Mouse (Mus musculus) adrenal gland, adult 8-10 months (tissue): Measurements from ENCODE around the gene Tbx15. TPM values are rescaled to one million over a fixed set of nuclear protein-coding genes. Genes with fewer than 3 reads are reported as not detected.

Experiments used
- DNase-seq: peaks from one replicate; pipeline ENCODE4 v3.0.0; 2022
- total RNA-seq, 4 experiments: library from RNA; stranded (reverse); gene quantifications; 2 replicates each; pipeline ENCODE4 v1.2.4; 2022

The Tbx15 gene
- total RNA-seq, 4 experiments from 2014 or later: 0.35 to 1.4 (median 0.45) TPM

- no peak for DNase-seq
These were observed 8.8 kb downstream of the Tbx15 start for GRCm38 (mm10) chr3:99248831-99249550.

DNA sequence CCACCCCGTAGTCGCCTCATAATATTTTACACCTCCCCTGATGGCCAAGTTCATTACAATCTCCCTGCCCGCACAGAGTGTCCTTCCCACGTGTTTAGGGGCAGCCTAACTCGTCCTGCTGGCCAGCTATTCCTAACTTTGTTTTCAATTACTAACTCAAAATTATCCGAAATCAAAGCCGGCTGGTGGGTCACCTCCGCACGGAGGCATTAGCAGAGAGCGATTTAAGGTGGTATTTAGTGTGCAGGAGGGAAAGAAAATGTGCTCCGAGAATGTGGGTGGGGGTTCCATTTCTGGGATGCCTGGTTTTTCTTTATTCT, 9.3 kb downstream of the Tbx15 start:
- DNase-seq: no peak

GRCm38 (mm10) chr3:99249906-99250305, 9.7 kb downstream of the Tbx15 start:
- no peak for DNase-seq

GRCm38 (mm10) chr3:99251271-99252165, 11.3 kb downstream of the Tbx15 start:
- no peak for DNase-seq

DNA sequence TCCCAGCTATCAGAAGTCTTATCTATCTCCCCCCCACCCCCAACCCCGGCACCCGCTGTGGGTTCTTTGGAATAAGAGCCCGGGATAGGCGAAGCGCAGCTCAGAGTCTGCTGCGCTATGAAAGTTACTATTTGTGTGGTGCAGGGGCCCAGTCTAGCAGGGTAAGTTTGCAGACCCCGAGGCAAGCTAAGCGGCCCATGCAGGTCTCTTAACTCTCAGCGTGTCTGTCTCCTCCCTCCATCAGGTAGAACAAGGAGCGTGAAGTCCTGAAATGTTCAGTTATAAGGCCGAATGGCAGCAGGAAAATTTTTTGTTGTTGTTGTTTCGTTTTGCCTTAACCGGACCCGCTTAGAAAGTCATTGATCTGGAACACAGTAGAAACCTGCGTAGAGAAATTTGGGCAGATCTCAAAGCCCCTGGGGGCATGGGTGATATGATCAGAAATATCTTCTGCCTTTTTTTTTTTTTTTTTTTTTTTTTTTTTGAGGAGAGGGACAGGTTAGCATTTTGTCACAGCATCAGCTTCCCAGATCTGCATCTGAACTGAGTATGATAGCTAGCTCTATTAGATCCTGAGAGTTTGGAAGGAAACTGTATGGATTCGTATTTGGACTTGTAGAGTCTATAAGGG, 12.4 kb downstream of the Tbx15 start:
- DNase-seq: no peak

DNA sequence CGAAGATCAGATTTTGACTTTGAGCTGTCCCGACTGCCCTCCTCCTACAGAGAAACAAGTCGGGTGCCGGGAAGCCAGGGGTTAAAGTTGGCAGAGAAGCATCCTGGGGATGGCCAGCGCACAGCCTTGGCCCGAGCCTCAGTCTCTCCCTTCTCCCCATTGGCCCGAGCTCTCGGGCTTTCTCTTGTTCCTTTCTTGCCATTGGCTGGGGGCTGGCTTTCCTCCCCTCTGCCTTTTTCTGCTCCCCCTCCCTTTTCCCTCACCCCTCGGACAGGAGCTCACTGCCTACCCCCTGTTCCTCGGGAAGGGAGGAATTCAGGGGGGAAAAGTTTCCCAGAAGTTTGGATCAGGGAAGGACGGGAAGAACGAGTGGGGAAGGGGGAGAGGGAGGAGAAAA, 12.9 kb downstream of the Tbx15 start:
- no peak for DNase-seq

GRCm38 (mm10) chr3:99253497-99254451, 13.6 kb downstream of the Tbx15 start:
- no peak for DNase-seq

GRCm38 (mm10) chr3:99254559-99255151, 14.5 kb downstream of the Tbx15 start:
- DNase-seq: no peak

DNA sequence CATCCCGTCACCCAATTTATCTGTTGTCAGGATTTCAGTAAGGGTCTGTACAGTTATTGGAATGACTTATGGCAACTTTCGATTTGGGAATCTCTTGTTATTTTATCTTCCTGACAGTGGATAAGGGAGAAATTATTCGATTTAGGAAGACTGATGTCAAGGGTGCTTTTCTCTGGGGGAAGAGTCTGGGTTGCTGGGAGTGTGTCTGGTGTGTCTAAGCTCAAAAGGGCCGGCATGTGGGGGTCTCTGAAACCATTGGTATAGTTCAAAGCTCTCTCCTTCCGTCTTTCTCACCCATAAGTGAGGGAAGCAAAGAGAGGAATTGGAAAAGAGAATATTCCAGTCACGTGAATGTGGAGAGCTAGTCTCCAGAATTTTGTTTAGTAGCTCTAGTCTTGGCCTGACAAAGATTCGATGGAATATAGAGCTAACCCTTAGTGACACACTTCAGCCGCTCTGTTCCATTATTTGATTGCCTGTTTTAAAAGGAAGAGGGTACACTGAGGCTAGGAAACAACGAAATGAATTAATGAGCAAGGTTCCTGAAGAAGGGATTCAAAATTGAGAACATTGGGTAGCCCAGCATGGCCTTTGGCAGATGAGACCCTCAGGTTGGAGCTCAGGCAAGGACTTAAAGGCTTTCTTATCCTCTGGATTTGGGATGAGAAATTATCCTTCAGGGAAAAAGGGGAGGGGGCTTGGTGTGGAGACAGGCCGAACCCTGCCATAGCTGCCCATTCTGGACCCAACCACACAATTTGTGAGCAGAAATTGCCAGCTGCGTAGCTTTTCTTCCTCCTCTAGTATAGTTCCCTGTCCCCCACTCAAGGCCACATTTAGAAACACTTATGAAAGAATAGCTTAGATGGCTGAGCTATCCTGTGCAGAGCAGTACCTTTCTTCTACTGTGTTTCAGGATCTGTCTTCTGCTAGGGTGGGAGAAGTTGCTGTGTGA, 15.5 kb downstream of the Tbx15 start:
- no peak for DNase-seq

GRCm38 (mm10) chr3:99256366-99256750, 16.2 kb downstream of the Tbx15 start:
- no peak for DNase-seq

DNA sequence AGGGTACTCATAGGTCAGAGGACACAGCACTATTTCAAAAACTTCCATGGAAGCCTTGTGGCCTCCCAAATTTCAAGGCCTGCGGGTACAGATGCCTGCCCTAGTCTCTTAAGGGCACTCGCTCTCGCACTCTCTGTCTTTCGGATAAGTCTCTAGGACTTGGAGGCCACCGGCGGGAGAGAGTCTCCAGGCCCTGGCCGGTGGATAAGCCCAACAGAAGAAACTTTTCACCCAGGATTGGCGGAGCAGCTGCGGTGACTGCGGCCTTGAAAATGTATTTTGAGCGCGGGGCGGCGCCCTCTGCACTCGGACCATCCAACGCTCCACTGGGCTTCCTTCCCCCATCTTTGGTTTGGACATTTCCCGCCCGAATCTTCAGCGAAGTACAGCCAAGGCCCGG, 16.6 kb downstream of the Tbx15 start:
- no peak for DNase-seq

DNA sequence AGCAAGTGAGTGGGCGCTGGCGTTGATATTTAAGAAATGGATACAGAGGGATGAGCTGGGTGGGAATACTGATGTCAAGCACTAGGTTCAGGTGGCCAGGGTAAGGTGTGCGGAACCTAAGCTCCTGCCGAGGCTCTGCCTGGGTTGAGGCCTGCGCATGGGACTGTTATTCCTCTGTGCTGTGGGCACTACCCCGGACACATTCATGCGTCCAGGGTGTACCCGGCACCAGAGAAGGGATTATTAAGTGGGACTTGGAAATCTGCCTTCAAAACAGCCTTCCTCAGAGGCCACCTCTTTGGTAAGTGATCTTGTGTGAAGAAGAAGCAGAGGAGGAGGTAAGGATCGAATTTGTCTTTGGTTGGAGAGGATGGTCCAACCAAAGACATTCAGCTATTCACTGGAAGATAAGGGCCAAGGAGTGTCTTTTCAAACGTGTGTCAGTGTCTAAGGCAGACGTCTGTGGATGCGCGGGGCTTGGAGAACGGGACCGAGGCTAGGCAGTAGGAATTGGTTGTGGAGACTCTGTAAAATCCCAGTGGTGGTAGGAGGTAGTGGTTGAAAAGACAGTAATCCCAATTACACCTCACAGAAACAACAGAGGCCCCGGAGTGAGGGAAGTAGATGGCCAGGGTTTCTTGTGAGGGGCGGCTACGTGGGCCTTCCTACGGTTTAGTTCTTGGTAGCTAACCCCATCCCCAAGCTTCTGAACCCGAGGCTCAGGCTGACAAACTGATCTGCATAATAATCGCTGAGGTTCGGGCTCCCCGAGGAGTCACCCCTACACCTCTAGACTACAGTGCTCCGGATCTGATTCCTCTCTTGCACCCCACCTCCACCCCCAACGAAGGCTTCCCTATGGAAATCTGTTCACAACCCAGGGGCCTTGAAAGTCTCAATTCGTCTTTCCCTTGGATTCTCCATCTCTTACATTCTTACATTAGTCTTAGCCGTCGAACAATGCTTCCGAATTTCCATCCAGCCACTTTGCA, 17.7 kb downstream of the Tbx15 start:
- DNase-seq: no peak

DNA sequence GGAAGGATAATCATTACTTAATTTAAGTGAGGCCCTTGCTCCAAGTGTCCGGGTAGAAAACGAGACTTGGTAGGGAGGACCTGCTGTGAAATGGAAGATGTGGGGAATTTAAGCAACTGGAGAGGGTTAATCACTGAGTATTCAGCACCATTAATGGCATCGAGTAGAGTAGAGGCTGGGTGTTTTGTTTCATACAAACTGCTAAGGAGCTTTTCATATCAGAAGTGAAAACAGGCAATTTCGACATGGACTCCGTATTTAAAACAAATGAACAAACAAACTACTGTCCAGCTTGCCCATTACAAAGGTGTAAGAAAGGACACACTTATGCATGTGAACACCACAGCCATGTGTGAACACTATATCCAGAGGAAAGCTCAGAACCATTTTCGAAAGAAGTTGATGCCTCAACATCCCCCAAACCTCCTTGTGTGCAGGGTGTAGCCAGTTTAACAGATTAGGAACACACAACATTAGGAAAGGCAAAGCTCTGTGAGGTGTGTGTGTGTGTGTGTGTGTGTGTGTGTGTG, 19.6 kb downstream of the Tbx15 start:
- DNase-seq: no peak

- no peak for DNase-seq
These were observed 20.2 kb downstream of the Tbx15 start for GRCm38 (mm10) chr3:99260395-99260794.

GRCm38 (mm10) chr3:99261371-99261791, 21.2 kb downstream of the Tbx15 start:
- DNase-seq: no peak

DNA sequence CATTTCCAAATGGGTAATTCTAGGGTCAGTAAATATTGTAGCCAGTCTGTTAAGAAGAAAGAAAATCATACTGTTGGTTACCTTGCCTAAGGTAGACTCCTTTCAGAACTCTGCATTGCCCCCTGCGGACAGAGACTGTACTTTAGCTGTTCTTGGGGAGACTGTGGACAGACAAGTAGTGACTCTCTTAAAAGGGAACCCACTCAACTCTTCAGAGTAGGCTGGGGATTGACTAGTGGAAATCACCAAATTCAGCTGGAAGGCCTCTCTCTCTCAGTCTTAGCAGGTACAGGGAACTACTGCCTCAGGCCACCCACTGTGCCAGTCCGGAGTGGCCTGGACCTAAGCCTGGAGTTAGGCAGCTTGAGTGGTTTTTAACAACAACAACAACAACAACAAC, 21.8 kb downstream of the Tbx15 start:
- no peak for DNase-seq

- peak; percentile 31 for DNase-seq
These were observed 23.3 kb downstream of the Tbx15 start for GRCm38 (mm10) chr3:99263471-99263903.

DNA sequence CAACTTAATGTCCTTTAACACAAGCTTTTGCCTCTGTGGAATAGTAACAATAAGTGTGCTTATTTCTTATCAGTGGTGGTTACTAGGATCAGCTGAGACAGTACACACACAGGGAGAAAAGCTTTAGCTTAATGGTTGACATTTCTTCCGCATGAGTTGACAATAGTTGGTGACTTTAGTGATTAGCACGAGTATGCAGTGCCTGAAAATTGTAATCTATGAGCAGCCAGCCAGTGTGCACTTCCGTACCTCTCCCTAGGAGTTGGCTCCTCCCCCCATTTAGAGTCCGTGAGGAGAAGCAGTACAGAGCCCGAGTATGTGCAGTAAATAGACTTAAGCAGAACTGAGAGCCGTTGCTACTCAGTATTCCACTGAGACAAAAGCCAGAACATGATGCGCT, 24.5 kb downstream of the Tbx15 start:
- no peak for DNase-seq

DNA sequence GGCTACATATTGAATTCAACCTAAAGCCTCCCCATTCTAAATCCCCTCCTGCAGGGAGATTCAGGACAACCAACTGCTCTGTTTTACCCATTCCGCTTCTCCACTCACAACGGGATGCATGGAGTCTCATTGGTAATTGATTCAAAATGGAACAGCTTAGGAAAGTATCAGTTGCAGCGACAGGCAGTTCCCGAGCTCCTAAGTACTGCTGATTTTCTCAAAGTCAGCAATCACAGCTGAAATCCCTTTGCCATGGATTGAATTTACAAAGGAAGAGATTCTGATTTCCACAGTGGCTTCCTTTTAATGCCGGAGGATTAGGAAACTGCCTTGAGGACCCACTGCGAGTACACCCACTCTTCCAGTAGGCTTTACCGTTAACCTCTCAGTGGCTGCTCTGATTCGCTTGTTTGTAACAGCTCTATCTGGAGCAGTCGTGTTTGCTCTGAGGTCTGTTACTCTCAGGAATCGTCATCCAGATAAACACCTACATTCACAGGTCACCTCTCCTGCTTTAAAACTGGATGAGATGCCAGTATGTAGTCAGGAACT, 26.6 kb downstream of the Tbx15 start:
- no peak for DNase-seq
